Mouse (Mus musculus): ENCODE results near the gene Thra.
"Not testable (repeated sequence)": the region's sequence is repeated elsewhere in the genome, so short reads cannot be mapped to it uniquely, and the experiment has no call there.

Gene Thra

GRCm38 (mm10) chr11:98717904-98718303 is 22.5 kb upstream of the Thra start:
- peak; percentile 83 for DNase-seq

- DNase-seq = no peak
These were observed 19.7 kb upstream of the Thra start for GRCm38 (mm10) chr11:98720756-98721155.

GRCm38 (mm10) chr11:98721458-98722226 is 18.8 kb upstream of the Thra start:
- no peak for DNase-seq

GRCm38 (mm10) chr11:98723098-98723497 is 17.3 kb upstream of the Thra start:
- DNase-seq = no peak

- no peak for DNase-seq
These were observed 14.4 kb upstream of the Thra start for GRCm38 (mm10) chr11:98725926-98726506.

- peak; percentile 71 for DNase-seq
These were observed 11.3 kb upstream of the Thra start, which contains the start of gene Med24 for GRCm38 (mm10) chr11:98729119-98729588. Med24 (minus strand) TSS chr11:98729435.

- no peak for DNase-seq
These were observed 9.7 kb upstream of the Thra start for GRCm38 (mm10) chr11:98730727-98731126.

GRCm38 (mm10) chr11:98731134-98731533 is 9.3 kb upstream of the Thra start:
- no peak for DNase-seq

GRCm38 (mm10) chr11:98734020-98734419 is 6.4 kb upstream of the Thra start:
- no peak for DNase-seq

GRCm38 (mm10) chr11:98735111-98735510 is 5.3 kb upstream of the Thra start:
- no peak for DNase-seq

- no peak for DNase-seq
These were observed 4.3 kb upstream of the Thra start for GRCm38 (mm10) chr11:98736176-98736575.

- not testable (repeated sequence) for DNase-seq
These were observed 3.2 kb upstream of the Thra start for GRCm38 (mm10) chr11:98737220-98737619.

- DNase-seq = no peak
These were observed 2.0 kb upstream of the Thra start for GRCm38 (mm10) chr11:98738428-98738911.

- DNase-seq = no peak
These were observed 1.5 kb upstream of the Thra start for GRCm38 (mm10) chr11:98738925-98739324.

GRCm38 (mm10) chr11:98740026-98740392 is 429 bp upstream of the Thra start:
- no peak for DNase-seq

GRCm38 (mm10) chr11:98741051-98741620 is 698 bp downstream of the Thra start:
- DNase-seq = no peak

- peak; percentile 86 for DNase-seq
These were observed 1.4 kb downstream of the Thra start for GRCm38 (mm10) chr11:98741622-98742396.

- no peak for DNase-seq
These were observed 2.2 kb downstream of the Thra start for GRCm38 (mm10) chr11:98742397-98743291.

- DNase-seq = no peak
These were observed 3.4 kb downstream of the Thra start for GRCm38 (mm10) chr11:98743655-98744345.

- no peak for DNase-seq
These were observed 4.1 kb downstream of the Thra start for GRCm38 (mm10) chr11:98744456-98745019.

All from right cerebral cortex, postnatal 4 days (tissue).